8 mouse cellular contexts compared by ENCODE assay signal in the genomic region with DNA sequence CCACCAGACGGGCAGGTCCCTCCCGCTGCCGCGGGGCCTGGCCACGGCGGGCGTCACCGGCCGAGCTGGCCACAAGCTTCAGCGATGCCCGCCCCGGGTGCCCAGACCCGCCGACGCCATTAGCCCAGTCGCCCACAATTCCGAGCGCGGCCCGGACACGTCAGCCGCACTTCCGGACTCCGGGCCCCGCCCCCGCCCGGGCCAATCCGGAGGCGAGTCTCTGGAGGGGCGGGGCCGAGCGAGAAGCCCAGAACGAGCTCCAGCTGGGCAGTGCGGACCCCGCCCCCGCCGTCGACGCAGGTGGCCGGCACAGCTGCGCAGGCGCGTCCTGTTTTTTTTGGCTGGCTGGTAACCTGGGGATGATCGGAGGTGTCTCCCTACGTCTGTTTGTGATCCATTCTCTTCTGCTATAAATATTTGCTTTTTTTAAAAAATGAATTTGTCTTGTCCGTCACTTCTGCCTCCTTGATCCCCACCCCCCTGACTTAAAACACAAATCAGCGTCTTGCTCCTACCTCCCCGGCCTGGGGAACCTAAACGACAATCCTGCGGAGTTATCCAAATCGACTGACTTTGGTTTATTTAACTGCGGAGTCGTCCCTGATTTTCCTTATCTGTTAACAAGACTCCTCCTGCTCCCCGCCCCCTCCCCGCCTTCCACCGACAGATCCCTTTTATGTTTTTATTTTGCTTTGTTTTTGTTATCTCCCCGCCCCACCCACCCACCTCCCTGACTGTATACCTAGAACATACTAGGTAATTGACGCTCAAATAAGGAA. TPM values are rescaled to one million over a fixed set of nuclear protein-coding genes. Genes with fewer than 3 reads are reported as not detected.
DNase-seq lines count a peak whose midpoint lies in the region; ATAC-seq and TF ChIP-seq lines count a peak whose summit lies in the region.

Gene Mon2, minus strand, starts transcription at position 261 of the 779 bp plus-strand sequence.

- H3K9ac ChIP-seq in CH12.LX (ENCODE audit: insufficient read depth, low read depth), result peak within 1 kb of the TSS; percentile 84
- peak within 1 kb of the TSS; percentile 96 for H3K9ac ChIP-seq in forebrain, embryonic 12.5 days
- H3K9ac ChIP-seq in heart, postnatal 0 days (replicated peaks; ENCODE audit: low read depth, low read length), result peak within 1 kb of the TSS; percentile 97
- H3K9ac ChIP-seq in liver, embryonic 16.5 days (ENCODE audit: low read depth, low read length), result peak within 1 kb of the TSS; percentile 89
- H3K9ac ChIP-seq in neural tube, embryonic 13.5 days, result peak within 1 kb of the TSS; percentile 95

- H3K27ac ChIP-seq in CH12.LX (ENCODE audit: insufficient read depth, low read depth), result no peak within 1 kb of the TSS
- H3K27ac ChIP-seq in forebrain, embryonic 12.5 days, result peak within 1 kb of the TSS; percentile 81
- H3K27ac ChIP-seq in heart, postnatal 0 days (ENCODE audit: low read depth), result peak within 1 kb of the TSS; percentile 92
- H3K27ac ChIP-seq in liver, embryonic 16.5 days (ENCODE audit: low read length), result peak within 1 kb of the TSS; percentile 75
- peak within 1 kb of the TSS; percentile 85 for H3K27ac ChIP-seq in neural tube, embryonic 13.5 days (replicated peaks)
- peak within 1 kb of the TSS; percentile 61; the same call in 1 of the 2 replicates for H3K27ac ChIP-seq in testis, adult 2 months (ENCODE audit: control insufficient read depth, insufficient read depth, low read depth, low read length)

- TF ChIP-seq RAD21 in CH12.LX (IDR thresholded peaks at IDR 0.05; ENCODE audit: low read depth, low read length), result no peak

- in situ Hi-C loops in CH12.LX (cut with MboI; ENCODE audit: low pct_ligation_motif_present, low pct_unique_long_range_greater_than_20kb, low sequenced_read_pairs), result no loop called here

- H3K4me2 ChIP-seq in CH12.LX (ENCODE audit: insufficient read depth, low read depth, poor library complexity, severe bottlenecking), result peak within 1 kb of the TSS; percentile 93
- H3K4me2 ChIP-seq in forebrain, embryonic 12.5 days, result peak within 1 kb of the TSS; percentile 79
- H3K4me2 ChIP-seq in heart, postnatal 0 days (ENCODE audit: low read depth, low read length), result peak within 1 kb of the TSS; percentile 91
- H3K4me2 ChIP-seq in liver, embryonic 16.5 days (ENCODE audit: low read depth, low read length), result peak within 1 kb of the TSS; percentile 81
- H3K4me2 ChIP-seq in neural tube, embryonic 13.5 days, result peak within 1 kb of the TSS; percentile 75

- peaks cover 0 to 18% of the 10 kb centered on the region in 2 experiments for H3K36me3 ChIP-seq in CH12.LX (replicated peaks in 1 of 2; ENCODE audit: control insufficient read depth in 1 of 2, insufficient read depth in 1 of 2, low read length in 1 of 2)
- peaks cover 13% of the 10 kb centered on the region for H3K36me3 ChIP-seq in forebrain, embryonic 12.5 days (replicated peaks)
- no peaks in the 10 kb centered on the region; the same call in 1 of the 2 replicates for H3K36me3 ChIP-seq in heart, postnatal 0 days (replicated peaks; ENCODE audit: control insufficient read depth, insufficient read depth, low read length)
- H3K36me3 ChIP-seq in liver, embryonic 16.5 days (ENCODE audit: control insufficient read depth, insufficient read depth), result no peaks in the 10 kb centered on the region
- H3K36me3 ChIP-seq in neural tube, embryonic 13.5 days, result peaks cover 15% of the 10 kb centered on the region
- H3K36me3 ChIP-seq in testis, adult 2 months (ENCODE audit: control insufficient read depth, insufficient read depth, low read length), result no peaks in the 10 kb centered on the region

- H3K4me3 ChIP-seq in CH12.LX (replicated peaks in 1 of 3; ENCODE audit: low read depth in 2 of 3, low read length in 2 of 3, poor library complexity in 1 of 3), result peak within 1 kb of the TSS; percentile 69 to 93 (median 83)
- H3K4me3 ChIP-seq in forebrain, embryonic 12.5 days (replicated peaks), result peak within 1 kb of the TSS; percentile 97
- H3K4me3 ChIP-seq in heart, postnatal 0 days (ENCODE audit: low read depth, low read length), result peak within 1 kb of the TSS; percentile 99
- peak within 1 kb of the TSS; percentile 90 for H3K4me3 ChIP-seq in liver, embryonic 16.5 days (ENCODE audit: low read depth, low read length)
- peak within 1 kb of the TSS; percentile 99 for H3K4me3 ChIP-seq in neural tube, embryonic 13.5 days
- peak within 1 kb of the TSS; percentile 91 for H3K4me3 ChIP-seq in testis, adult 2 months (ENCODE audit: control insufficient read depth, low read depth, low read length)

- no peak for TF ChIP-seq CTCF in CH12.LX (conservative IDR thresholded peaks at IDR 0.05 in 1 of 2, IDR thresholded peaks at IDR 0.05 in 1 of 2; ENCODE audit: low read depth in 2 of 2, low read length in 2 of 2)
- TF ChIP-seq CTCF in heart, postnatal 0 days (IDR thresholded peaks at IDR 0.05; ENCODE audit: low read depth), result no peak
- no peak for TF ChIP-seq CTCF in testis, adult 2 months (IDR thresholded peaks at IDR 0.05; ENCODE audit: control insufficient read depth, insufficient read depth, insufficient replicate concordance, low read depth, low read length)

- peaks cover 2 to 21% of the 10 kb centered on the region in 2 experiments; a peak in 3 of 4 replicates for H3K4me1 ChIP-seq in CH12.LX (ENCODE audit: control insufficient read depth in 1 of 2, insufficient read depth in 2 of 2)
- H3K4me1 ChIP-seq in forebrain, embryonic 12.5 days, result peaks cover 12% of the 10 kb centered on the region
- peaks cover 19% of the 10 kb centered on the region for H3K4me1 ChIP-seq in heart, postnatal 0 days (ENCODE audit: control insufficient read depth, insufficient read depth)
- H3K4me1 ChIP-seq in liver, embryonic 16.5 days (ENCODE audit: control insufficient read depth, low read depth, low read length), result peaks cover 18% of the 10 kb centered on the region
- H3K4me1 ChIP-seq in neural tube, embryonic 13.5 days (replicated peaks), result peaks cover 20% of the 10 kb centered on the region
- peaks cover 4% of the 10 kb centered on the region for H3K4me1 ChIP-seq in testis, adult 2 months (ENCODE audit: control insufficient read depth, insufficient read depth, low read length)

- H3K27me3 ChIP-seq in CH12.LX (replicated peaks), result peaks cover 4% of the 10 kb centered on the region
- no peaks in the 10 kb centered on the region for H3K27me3 ChIP-seq in forebrain, embryonic 12.5 days
- H3K27me3 ChIP-seq in heart, postnatal 0 days (ENCODE audit: control insufficient read depth, insufficient read depth, low read length), result no peaks in the 10 kb centered on the region
- no peaks in the 10 kb centered on the region for H3K27me3 ChIP-seq in liver, embryonic 16.5 days (ENCODE audit: control insufficient read depth, insufficient read depth, low read depth, low read length)
- H3K27me3 ChIP-seq in neural tube, embryonic 13.5 days, result no peaks in the 10 kb centered on the region
- H3K27me3 ChIP-seq in testis, adult 2 months (ENCODE audit: control insufficient read depth, insufficient read depth, low read length), result no peaks in the 10 kb centered on the region

- ATAC-seq in forebrain, embryonic 12.5 days (ENCODE audit: low FRiP score), result peak; percentile 100
- ATAC-seq in heart, postnatal 0 days (ENCODE audit: insufficient read depth, low read depth), result peak; percentile 100
- peak; percentile 99 for ATAC-seq in liver, embryonic 16.5 days (ENCODE audit: low read depth)
- peak; percentile 99 for ATAC-seq in neural tube, embryonic 13.5 days (ENCODE audit: low read depth)

- TF ChIP-seq EP300 in CH12.LX (IDR thresholded peaks at IDR 0.05; ENCODE audit: low read length), result no peak
- TF ChIP-seq EP300 in heart, postnatal 0 days (IDR thresholded peaks at IDR 0.05; ENCODE audit: low read depth), result no peak

- peak; percentile 78 for TF ChIP-seq POLR2A in CH12.LX (IDR thresholded peaks at IDR 0.05; ENCODE audit: low read depth, low read length)
- TF ChIP-seq POLR2A in testis, adult 2 months (IDR thresholded peaks at IDR 0.05; ENCODE audit: control insufficient read depth, low read depth, low read length), result peak; percentile 61

- dilution Hi-C loops in CH12.LX (cut with MboI; ENCODE audit: extremely low pct_ligation_motif_present, extremely low pct_unique_long_range_greater_than_20kb, low sequenced_read_pairs), result no loop called here

- H3K79me2 ChIP-seq in CH12.LX (replicated peaks; ENCODE audit: control insufficient read depth, extremely low read depth, insufficient read depth, poor library complexity, severe bottlenecking), result peaks cover 31% of the 10 kb centered on the region

- WGBS in forebrain, embryonic 12.5 days, result under 1% methylated on average over 51 of the region's 58 CpGs
- WGBS in heart, postnatal 0 days, result under 1% methylated on average over 46 of the region's 58 CpGs
- WGBS in liver, embryonic 16.5 days (ENCODE audit: insufficient replicate concordance), result under 1% methylated on average over 55 of the region's 58 CpGs
- WGBS in neural tube, embryonic 13.5 days, result under 1% methylated on average over 58 of the region's 58 CpGs

- DNase-seq in CH12.LX (ENCODE audit: extremely low read depth), result peak; percentile 94
- peak; percentile 92 for DNase-seq in c-Kit-positive CD71-positive TER-119-negative erythroid progenitor cells, embryonic 14.5 days (ENCODE audit: low read depth)
- DNase-seq in heart, postnatal 0 days (ENCODE audit: low spot score), result peak; percentile 97
- peak; percentile 98 to 99 for DNase-seq in kidney, postnatal 4 days

- no peaks in the 10 kb centered on the region for H3K9me3 ChIP-seq in CH12.LX (replicated peaks; ENCODE audit: low read length)
- no peaks in the 10 kb centered on the region for H3K9me3 ChIP-seq in forebrain, embryonic 12.5 days
- no peaks in the 10 kb centered on the region for H3K9me3 ChIP-seq in heart, postnatal 0 days (replicated peaks; ENCODE audit: control insufficient read depth, low read length)
- no peaks in the 10 kb centered on the region for H3K9me3 ChIP-seq in liver, embryonic 16.5 days (replicated peaks; ENCODE audit: control insufficient read depth, low read length)
- no peaks in the 10 kb centered on the region; the same call in 1 of the 2 replicates for H3K9me3 ChIP-seq in neural tube, embryonic 13.5 days

TF ChIP-seq in CH12.LX, 34 proteins besides CTCF, POLR2A, EP300 and RAD21 (continues in another document):
- TF ChIP-seq ZKSCAN1 (IDR thresholded peaks at IDR 0.05; ENCODE audit: borderline replicate concordance, low read depth, low read length) (no peak), CHD1 (IDR thresholded peaks at IDR 0.05; ENCODE audit: low read depth, low read length) (no peak), GABPA (IDR thresholded peaks at IDR 0.05; ENCODE audit: insufficient replicate concordance, low read depth, low read length) (no peak)

RNA-seq across cellular contexts. Expression of gene Mon2, which starts in this region (rescaled TPM):
- 31.0 and 33.2 TPM in 2 replicates for total RNA-seq in CH12.LX (2012; rRNA removed)
- 18.6 and 19.3 TPM in 2 replicates for total RNA-seq in CH12.LX (2014; rRNA removed)
- 26.9 and 28.8 TPM in 2 replicates for polyA plus RNA-seq in CH12.LX (2012; ENCODE audit: insufficient read length, low read depth)
- 39.1 and 41.8 TPM in 2 replicates for polyA plus RNA-seq in forebrain, embryonic 12.5 days (2016; fragmentation: Nextera tagmentation; extraction: Ambion mirVana)
- total RNA-seq in heart, postnatal 0 days (2014; rRNA removed; ENCODE audit: low replicate concordance), result 35.0 and 62.0 TPM in 2 replicates
- polyA plus RNA-seq in heart, postnatal 0 days (2015; fragmentation: Nextera tagmentation; extraction: Ambion mirVana), result 14.3 and 15.2 TPM in 2 replicates
- 7.5 and 7.6 TPM in 2 replicates for polyA plus RNA-seq in liver, embryonic 16.5 days (2015; fragmentation: Nextera tagmentation; extraction: Ambion mirVana)
- 26.7 and 30.7 TPM in 2 replicates for polyA plus RNA-seq in neural tube, embryonic 13.5 days (2015; fragmentation: Nextera tagmentation; extraction: Ambion mirVana)
- polyA plus RNA-seq in testis, adult 2 months (2012; rRNA removed), result 17.0 and 19.6 TPM in 2 replicates
